Mouse (Mus musculus) forebrain, embryonic 12.5 days (tissue): ENCODE data around the gene Iqca. TPM values are rescaled to one million over a fixed set of nuclear protein-coding genes. Genes with fewer than 3 reads are reported as not detected.
A peak's percentile ranks its signal among the peaks of the same experiment; 100 is the strongest.

ENCODE experiments used
- ATAC-seq: fragments of 200-750 bp; cut with Nextera tagmentation; 2 replicates; pipeline ENCODE4 v1.8.0; 2017; ENCODE audit warnings: moderate TSS enrichment; ENCODE audit not compliant: low FRiP score
- H3K27ac ChIP-seq: fragments of 300-500 bp; sonication (generic); 2 replicates; pipeline ENCODE4 v1.5.1; 2016; ENCODE audit warnings: mild to moderate bottlenecking
- H3K27me3 ChIP-seq: fragments of 300-500 bp; sonication (generic); 2 replicates; pipeline ENCODE4 v1.6.1; 2016; ENCODE audit warnings: mild to moderate bottlenecking
- H3K36me3 ChIP-seq: fragments of 300-500 bp; sonication (generic); replicated peaks from 2 replicates; pipeline ENCODE4 v1.6.1; 2016; ENCODE audit warnings: mild to moderate bottlenecking
- H3K4me1 ChIP-seq: fragments of 300-500 bp; sonication (generic); 2 replicates; pipeline ENCODE4 v1.6.1; 2016
- H3K4me2 ChIP-seq: fragments of 300-500 bp; sonication (generic); 2 replicates; pipeline ENCODE4 v1.6.1; 2016; ENCODE audit warnings: mild to moderate bottlenecking, moderate library complexity
- H3K4me3 ChIP-seq: fragments of 300-500 bp; sonication (generic); replicated peaks from 2 replicates; pipeline ENCODE4 v1.5.1; 2016; ENCODE audit warnings: mild to moderate bottlenecking
- H3K9ac ChIP-seq: fragments of 300-500 bp; sonication (generic); 2 replicates; pipeline ENCODE4 v1.6.1; 2016; ENCODE audit warnings: mild to moderate bottlenecking
- H3K9me3 ChIP-seq: fragments of 300-500 bp; sonication (generic); 2 replicates; pipeline ENCODE4 v1.6.1; 2016
- WGBS: fragments of 180-500 bp; shearing (Covaris S2); methylation state at CpG from one replicate; pipeline ENCODE4 v1.1.7; 2016; 5-methylcytosine and 5-hydroxymethylcytosine counted together
- polyA plus RNA-seq: library from polyadenylated mRNA; unstranded; fragments of >200 nt; fragmentation: Nextera tagmentation; extraction: Ambion mirVana; gene quantifications from 2 replicates; pipeline ENCODE4 v1.2.1, GENCODE M21; 2016

Gene Iqca
- polyA plus RNA-seq, 1 experiment from 2014 or later: 0.56 TPM

DNA sequence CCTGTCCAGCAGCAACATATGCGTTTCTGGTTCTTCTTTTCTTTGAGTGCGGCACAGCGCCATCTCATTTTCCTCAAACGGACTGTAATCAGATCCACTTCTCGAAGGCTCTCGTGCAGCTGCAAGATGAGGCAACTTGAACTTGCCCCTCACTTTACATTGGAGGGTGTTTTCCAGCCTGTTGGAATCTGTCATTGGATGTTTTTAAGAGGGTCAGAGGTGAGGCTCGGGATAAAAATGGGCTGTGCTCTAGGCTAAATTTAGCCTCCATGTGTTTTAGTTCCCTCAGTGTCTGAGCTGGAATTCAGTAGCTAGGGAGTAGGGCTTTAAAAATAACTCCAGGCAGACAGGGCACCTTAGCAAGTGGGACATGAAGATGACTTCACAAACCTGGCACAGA, 155.1 kb downstream of the Iqca start:
- peaks cover 78% of the 10 kb centered on the region for H3K27me3 ChIP-seq
- 64% methylated on average over 7 of the region's 7 CpGs for WGBS
- no peaks in the 10 kb centered on the region for H3K9me3 ChIP-seq
- no peak overlapping the region for H3K9ac ChIP-seq
- no peaks in the 10 kb centered on the region for H3K4me1 ChIP-seq
- ATAC-seq: no peak
- H3K36me3 ChIP-seq: no peaks in the 10 kb centered on the region
- no peak overlapping the region for H3K27ac ChIP-seq
- no peak overlapping the region for H3K4me2 ChIP-seq
- no peak overlapping the region for H3K4me3 ChIP-seq

DNA sequence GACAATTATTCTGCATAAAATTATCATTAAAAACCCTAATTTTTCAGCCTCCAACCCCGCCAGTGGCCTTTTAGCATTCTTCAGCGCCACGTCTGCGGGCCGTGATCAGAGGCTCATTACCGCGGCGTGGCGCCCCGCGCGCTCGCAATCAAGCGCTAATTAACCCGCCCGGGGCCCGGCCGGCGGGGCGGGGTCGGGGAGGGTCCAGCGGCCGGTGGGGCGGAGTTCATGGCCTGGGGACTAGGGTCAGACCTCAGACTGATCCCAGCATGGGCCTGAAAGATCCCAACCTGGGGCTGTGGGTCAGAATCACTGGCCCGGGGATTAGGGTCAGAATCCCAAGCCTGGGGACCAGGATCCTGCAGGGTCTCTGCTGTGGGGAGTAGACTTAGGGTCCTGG, 160.9 kb downstream of the Iqca start:
- Histone ChIP-seq H3K9ac (no peak overlapping the region), H3K27ac (no peak overlapping the region), H3K4me3 (peak overlapping the region; percentile 16; the same call in 1 of the 2 replicates), H3K36me3 (no peaks in the 10 kb centered on the region), H3K4me2 (peak overlapping the region; percentile 43), H3K9me3 (no peaks in the 10 kb centered on the region), H3K4me1 (peaks cover 17% of the 10 kb centered on the region; the same call in 1 of the 2 replicates), H3K27me3 (peaks cover 83% of the 10 kb centered on the region)
- 0% methylated on average over 25 of the region's 25 CpGs for WGBS
- no peak for ATAC-seq

Other genes with a start within 250 kb of the Iqca start
- gene Gbx2, start 222.2 kb downstream of the Iqca start, polyA plus RNA-seq: 26.9 and 28.0 TPM in 2 replicates
- 0.17 and 0.44 TPM in 2 replicates for gene Asb18, start 138.7 kb downstream of the Iqca start, polyA plus RNA-seq
- gene Ackr3, start 50.6 kb upstream of the Iqca start, polyA plus RNA-seq: 25.5 and 28.7 TPM in 2 replicates